Mouse (Mus musculus): ENCODE data around the gene Plekhg3. TPM values are rescaled to one million over a fixed set of nuclear protein-coding genes. Genes with fewer than 3 reads are reported as not detected.
A peak's percentile ranks its signal among the peaks of the same experiment; 100 is the strongest.

Plekhg3 gene
- total RNA-seq, 1 experiment from 2014 or later, result 55.2 TPM

- ATAC-seq (replicated peaks; ENCODE audit: insufficient number of reproducible peaks, low FRiP score, low TSS enrichment, poor library complexity, severe bottlenecking), result no peak
Observed at GRCm38 (mm10) chr12:76518909-76519842, 11.5 kb upstream of the Plekhg3 start.

DNA sequence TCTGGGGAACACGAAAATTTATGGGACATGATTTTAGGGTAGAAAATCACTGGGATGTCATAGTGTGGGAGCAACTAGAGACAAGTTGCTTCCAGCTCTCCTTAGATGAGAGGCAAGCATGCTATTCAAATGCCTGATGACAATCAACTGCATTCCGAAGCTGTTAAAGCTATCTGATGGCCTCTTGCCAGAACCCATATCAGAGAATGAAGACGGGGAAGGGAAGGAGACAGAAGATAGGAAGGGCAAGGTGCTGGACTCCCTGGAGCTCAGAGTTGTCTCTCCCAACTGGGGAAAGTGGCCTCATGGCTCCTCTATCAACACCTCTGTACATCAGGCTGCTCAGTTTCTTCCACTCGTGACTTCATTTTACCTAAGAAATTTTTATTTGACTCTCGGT, 7.0 kb upstream of the Plekhg3 start:
- ATAC-seq (replicated peaks; ENCODE audit: insufficient number of reproducible peaks, low FRiP score, low TSS enrichment, poor library complexity, severe bottlenecking), result no peak

DNA sequence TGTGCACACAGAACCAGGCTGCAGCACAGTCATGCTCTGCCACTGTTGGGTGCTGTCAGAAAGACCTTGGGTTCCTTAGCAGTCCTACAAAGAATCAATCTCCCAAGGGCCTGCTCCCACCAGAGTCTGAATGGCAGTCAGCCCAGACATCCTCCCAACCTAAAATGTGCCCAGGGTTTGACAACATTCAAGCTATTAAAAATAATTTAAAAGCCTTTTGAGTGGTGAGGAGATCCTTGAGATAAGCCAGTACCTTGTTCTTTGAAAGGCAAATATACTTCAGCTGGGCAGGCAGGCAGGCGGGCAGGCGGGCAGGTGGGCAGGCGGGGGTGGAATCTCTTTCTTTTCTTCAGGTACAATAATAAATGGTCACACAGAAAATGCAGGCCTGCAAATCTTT, 5.8 kb upstream of the Plekhg3 start:
- ATAC-seq (replicated peaks; ENCODE audit: insufficient number of reproducible peaks, low FRiP score, low TSS enrichment, poor library complexity, severe bottlenecking), result no peak

DNA sequence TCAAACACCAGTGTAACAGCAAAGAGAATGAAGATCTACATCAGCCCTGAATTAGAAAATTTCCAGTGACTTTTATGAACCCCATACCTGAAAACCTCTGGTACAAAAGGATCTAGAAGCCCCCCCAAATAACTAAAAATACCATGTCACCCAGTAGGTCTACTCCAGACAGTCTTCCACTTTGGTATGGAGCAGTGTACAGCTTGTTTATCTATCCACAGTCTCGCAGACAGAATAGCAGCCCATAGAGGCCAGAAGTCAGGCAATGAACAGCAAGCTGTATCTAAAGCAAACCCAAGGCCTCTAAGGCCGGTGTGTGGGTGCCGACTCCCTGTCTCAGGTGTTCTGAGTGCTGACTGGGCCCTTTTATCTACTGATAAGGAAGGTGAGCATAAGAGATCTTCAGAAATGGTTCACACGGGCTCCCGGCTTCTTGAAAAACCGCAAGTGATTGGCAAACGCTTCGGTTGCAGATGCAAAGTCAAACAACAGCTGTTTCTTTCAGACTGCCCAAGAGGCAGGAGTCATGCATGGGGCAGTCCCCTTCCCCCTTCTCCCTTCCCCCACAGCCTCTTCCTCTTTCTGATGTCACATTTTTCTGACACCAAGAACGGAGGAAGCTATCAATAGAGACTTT, 3.3 kb upstream of the Plekhg3 start:
- ATAC-seq (replicated peaks; ENCODE audit: insufficient number of reproducible peaks, low FRiP score, low TSS enrichment, poor library complexity, severe bottlenecking), result peak; percentile 83

- no peak for ATAC-seq (replicated peaks; ENCODE audit: insufficient number of reproducible peaks, low FRiP score, low TSS enrichment, poor library complexity, severe bottlenecking)
Observed at GRCm38 (mm10) chr12:76528766-76529165, 1.9 kb upstream of the Plekhg3 start.

GRCm38 (mm10) chr12:76531986-76532925, 1.6 kb downstream of the Plekhg3 start:
- no peak for ATAC-seq (replicated peaks; ENCODE audit: insufficient number of reproducible peaks, low FRiP score, low TSS enrichment, poor library complexity, severe bottlenecking)

DNA sequence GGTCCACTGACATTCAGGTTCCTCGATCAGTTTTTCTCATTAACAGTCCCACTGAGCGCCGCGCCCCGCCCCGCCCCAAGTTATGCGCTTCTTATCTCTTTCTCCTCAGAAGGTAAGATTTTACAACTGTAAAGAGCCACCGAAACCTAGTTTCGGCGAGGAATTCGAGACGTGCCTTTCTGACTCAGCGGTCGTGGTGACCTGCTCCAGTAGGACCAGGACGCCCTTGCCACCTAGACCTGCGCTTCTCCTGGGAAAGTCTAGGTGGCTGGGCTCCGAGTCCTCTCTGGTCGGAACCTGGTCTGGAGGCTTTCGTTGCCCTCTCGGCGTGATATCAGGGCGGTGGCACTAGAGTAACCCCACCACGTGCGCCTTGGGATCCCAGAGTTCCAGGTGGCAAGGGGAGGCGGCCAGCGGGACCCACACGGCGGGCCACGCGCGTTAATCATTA, 2.3 kb downstream of the Plekhg3 start:
- no peak for ATAC-seq (replicated peaks; ENCODE audit: insufficient number of reproducible peaks, low FRiP score, low TSS enrichment, poor library complexity, severe bottlenecking)

GRCm38 (mm10) chr12:76533377-76534222, 2.9 kb downstream of the Plekhg3 start:
- peak; percentile 14 for ATAC-seq (replicated peaks; ENCODE audit: insufficient number of reproducible peaks, low FRiP score, low TSS enrichment, poor library complexity, severe bottlenecking)

DNA sequence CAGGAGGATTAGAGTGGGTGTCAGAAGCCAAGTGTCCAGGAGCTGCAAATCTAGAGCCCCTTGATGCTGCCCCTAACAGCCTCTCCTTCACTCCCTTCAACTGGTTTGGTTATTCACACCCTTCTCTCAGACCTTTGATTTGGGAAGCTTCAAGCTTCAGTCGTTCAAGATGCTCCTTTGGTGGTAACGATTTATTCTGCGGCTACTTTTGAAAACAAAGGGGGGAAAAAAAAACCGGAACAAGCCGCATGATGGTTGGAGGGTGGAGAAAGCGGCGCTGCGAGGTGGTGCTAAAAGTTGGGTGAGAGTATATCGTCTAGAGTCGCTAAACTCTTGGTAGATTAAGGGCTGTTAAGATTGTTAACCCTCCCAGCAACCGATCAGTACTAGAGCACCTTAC, 3.5 kb downstream of the Plekhg3 start:
- peak; percentile 19; the same call in 1 of the 2 replicates for ATAC-seq (replicated peaks; ENCODE audit: insufficient number of reproducible peaks, low FRiP score, low TSS enrichment, poor library complexity, severe bottlenecking)

GRCm38 (mm10) chr12:76534641-76535283, 4.1 kb downstream of the Plekhg3 start:
- no peak for ATAC-seq (replicated peaks; ENCODE audit: insufficient number of reproducible peaks, low FRiP score, low TSS enrichment, poor library complexity, severe bottlenecking)

- ATAC-seq (replicated peaks; ENCODE audit: insufficient number of reproducible peaks, low FRiP score, low TSS enrichment, poor library complexity, severe bottlenecking), result no peak
Observed at GRCm38 (mm10) chr12:76535471-76535900, 4.8 kb downstream of the Plekhg3 start.

GRCm38 (mm10) chr12:76536591-76537153, 6.0 kb downstream of the Plekhg3 start:
- no peak for ATAC-seq (replicated peaks; ENCODE audit: insufficient number of reproducible peaks, low FRiP score, low TSS enrichment, poor library complexity, severe bottlenecking)

GRCm38 (mm10) chr12:76537434-76537833, 6.7 kb downstream of the Plekhg3 start:
- peak; percentile 80 for ATAC-seq (replicated peaks; ENCODE audit: insufficient number of reproducible peaks, low FRiP score, low TSS enrichment, poor library complexity, severe bottlenecking)

DNA sequence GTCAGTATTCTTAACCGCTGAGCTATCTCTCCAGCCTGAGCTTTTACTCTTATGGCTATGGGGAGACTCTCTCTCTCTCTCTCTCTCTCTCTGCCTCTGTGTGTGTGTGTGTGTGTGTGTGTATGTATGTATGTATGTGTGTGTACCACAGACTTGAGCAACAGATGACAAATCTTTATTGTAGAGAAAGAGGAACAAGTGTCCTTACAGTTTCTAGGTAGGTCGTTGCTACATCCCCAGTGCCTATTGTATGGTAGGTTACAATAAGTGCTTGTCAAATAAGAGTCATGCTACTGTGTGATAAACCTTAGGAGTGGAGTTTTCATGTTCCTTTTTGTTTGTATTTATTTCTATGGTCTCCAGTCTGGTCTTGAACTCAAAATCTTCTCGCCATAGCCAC, 9.5 kb downstream of the Plekhg3 start:
- peak; percentile 59 for ATAC-seq (replicated peaks; ENCODE audit: insufficient number of reproducible peaks, low FRiP score, low TSS enrichment, poor library complexity, severe bottlenecking)

- no peak for ATAC-seq (replicated peaks; ENCODE audit: insufficient number of reproducible peaks, low FRiP score, low TSS enrichment, poor library complexity, severe bottlenecking)
Observed at GRCm38 (mm10) chr12:76540701-76541221, 10.1 kb downstream of the Plekhg3 start.

DNA sequence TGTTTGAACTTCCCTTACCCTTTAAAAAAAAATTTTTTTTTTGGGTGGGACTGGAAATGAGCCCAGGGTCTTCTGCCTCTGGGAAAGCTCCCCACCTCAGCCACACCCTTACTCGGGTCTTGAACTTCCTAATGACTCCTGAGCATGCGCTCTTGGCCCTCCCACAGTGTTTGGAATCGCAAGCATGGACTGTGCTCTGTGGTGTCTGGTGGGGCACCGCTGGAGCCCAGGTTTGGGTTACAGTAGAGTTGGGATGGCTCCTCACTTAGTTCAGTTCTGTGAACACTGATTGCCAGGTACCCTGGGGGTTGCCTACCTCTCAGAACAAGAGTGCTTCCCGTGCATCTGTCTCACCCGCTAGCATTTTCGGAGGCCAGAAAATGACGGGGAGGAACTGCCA, 10.8 kb downstream of the Plekhg3 start:
- ATAC-seq (replicated peaks; ENCODE audit: insufficient number of reproducible peaks, low FRiP score, low TSS enrichment, poor library complexity, severe bottlenecking), result no peak

DNA sequence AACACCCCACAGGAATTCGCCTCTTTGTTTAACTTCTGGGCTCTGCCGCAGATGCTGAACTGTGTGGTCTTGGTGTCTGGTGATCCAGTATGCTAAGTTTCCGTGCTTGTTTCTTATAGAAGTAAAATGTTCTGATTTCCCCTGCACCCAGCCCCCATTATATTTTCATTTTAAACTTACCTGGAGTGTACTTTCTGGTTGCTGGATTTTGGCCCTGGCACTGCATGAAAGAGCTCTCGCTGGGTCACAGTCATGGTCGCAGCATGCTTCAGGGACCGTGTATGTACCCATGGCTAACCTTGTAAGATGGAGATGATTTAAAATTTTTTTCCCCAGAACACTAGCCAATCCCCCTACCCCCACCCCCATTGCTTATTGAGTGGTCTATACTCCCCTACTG, 11.2 kb downstream of the Plekhg3 start:
- no peak for ATAC-seq (replicated peaks; ENCODE audit: insufficient number of reproducible peaks, low FRiP score, low TSS enrichment, poor library complexity, severe bottlenecking)

All from monocyte, adult 5-6 weeks (primary cell).